Mouse (Mus musculus): Measurements from ENCODE around the gene Hps5. TPM values are rescaled to one million over a fixed set of nuclear protein-coding genes. Genes with fewer than 3 reads are reported as not detected.

Gene Hps5
- polyA plus RNA-seq, 1 experiment from 2014 or later: 23.5 TPM

- Histone ChIP-seq H3K27me3 (ENCODE audit: control insufficient read depth, insufficient read depth, low read depth, low read length) (peaks cover 5% of the 10 kb centered on the region; the same call in 1 of the 2 replicates), H3K27ac (ENCODE audit: low read length) (no peak overlapping the region), H3K4me1 (replicated peaks; ENCODE audit: control insufficient read depth, insufficient read depth, low read length) (peaks cover 20% of the 10 kb centered on the region), H3K36me3 (ENCODE audit: control insufficient read depth, insufficient read depth, low read length) (no peaks in the 10 kb centered on the region), H3K4me3 (ENCODE audit: low read length) (no peak overlapping the region), H3K9me3 (ENCODE audit: control insufficient read depth, low read length) (no peaks in the 10 kb centered on the region), H3K4me2 (ENCODE audit: low read depth, low read length) (no peak overlapping the region), H3K9ac (ENCODE audit: low read length) (no peak overlapping the region)
- no peak for ATAC-seq (ENCODE audit: low read depth)
- WGBS: 32% methylated on average over 6 of the region's 6 CpGs
Measured at GRCm38 (mm10) chr7:46714518-46714917, 81.3 kb downstream of the Hps5 start.

GRCm38 (mm10) chr7:46712250-46712649 is 83.6 kb downstream of the Hps5 start:
- no peak overlapping the region for H3K4me2 ChIP-seq (ENCODE audit: low read depth, low read length)
- no peak overlapping the region for H3K9ac ChIP-seq (ENCODE audit: low read length)
- no peaks in the 10 kb centered on the region for H3K9me3 ChIP-seq (ENCODE audit: control insufficient read depth, low read length)
- H3K27ac ChIP-seq (ENCODE audit: low read length): no peak overlapping the region
- 0 out of 2 replicates have a peak, but pooled peaks cover 2% of the 10 kb centered on the region for H3K36me3 ChIP-seq (ENCODE audit: control insufficient read depth, insufficient read depth, low read length)
- WGBS: 66% methylated on average over 6 of the region's 6 CpGs
- no peak for ATAC-seq (ENCODE audit: low read depth)
- H3K4me1 ChIP-seq (replicated peaks; ENCODE audit: control insufficient read depth, insufficient read depth, low read length): peaks cover 16% of the 10 kb centered on the region
- no peaks in the 10 kb centered on the region for H3K27me3 ChIP-seq (ENCODE audit: control insufficient read depth, insufficient read depth, low read depth, low read length)
- no peak overlapping the region for H3K4me3 ChIP-seq (ENCODE audit: low read length)

Other genes starting within 250 kb of the Hps5 start
- gene Sergef, start 156.3 kb downstream of the Hps5 start, polyA plus RNA-seq (2015; fragmentation: Nextera tagmentation; extraction: Ambion mirVana): 13.3 and 14.4 TPM in 2 replicates
- 0.18 and 0.57 TPM in 2 replicates for gene Tph1, start 123.5 kb downstream of the Hps5 start, polyA plus RNA-seq (2015; fragmentation: Nextera tagmentation; extraction: Ambion mirVana)
- gene Saal1, start 85.4 kb downstream of the Hps5 start, polyA plus RNA-seq (2015; fragmentation: Nextera tagmentation; extraction: Ambion mirVana): 29.4 and 29.8 TPM in 2 replicates
- 0.35 and 0.43 TPM in 2 replicates for gene Saa3, start 80.4 kb downstream of the Hps5 start, polyA plus RNA-seq (2015; fragmentation: Nextera tagmentation; extraction: Ambion mirVana)
- 0.16 TPM in 1 of 2 replicates, not detected in the other for gene Saa4, start 63.5 kb downstream of the Hps5 start, polyA plus RNA-seq (2015; fragmentation: Nextera tagmentation; extraction: Ambion mirVana)
- 0.55 TPM in 1 of 2 replicates, not detected in the other for gene Saa1, start 53.1 kb downstream of the Hps5 start, polyA plus RNA-seq (2015; fragmentation: Nextera tagmentation; extraction: Ambion mirVana)
- gene Saa2, start 44.3 kb downstream of the Hps5 start, polyA plus RNA-seq (2015; fragmentation: Nextera tagmentation; extraction: Ambion mirVana): not detected in 2 replicates
- gene Gtf2h1, start within 50 bp of the Hps5 start, polyA plus RNA-seq (2015; fragmentation: Nextera tagmentation; extraction: Ambion mirVana): 40.6 and 41.7 TPM in 2 replicates
- 1,668 and 1,763 TPM in 2 replicates for gene Ldha, start 45.4 kb upstream of the Hps5 start, polyA plus RNA-seq (2015; fragmentation: Nextera tagmentation; extraction: Ambion mirVana)
- gene Ldhc, start 65.1 kb upstream of the Hps5 start, polyA plus RNA-seq (2015; fragmentation: Nextera tagmentation; extraction: Ambion mirVana): 0.14 and 0.67 TPM in 2 replicates
- gene Tsg101, start 123.9 kb upstream of the Hps5 start, polyA plus RNA-seq (2015; fragmentation: Nextera tagmentation; extraction: Ambion mirVana): 153 and 165 TPM in 2 replicates
- gene Uevld, start 162.5 kb upstream of the Hps5 start, polyA plus RNA-seq (2015; fragmentation: Nextera tagmentation; extraction: Ambion mirVana): 15.0 and 16.6 TPM in 2 replicates
- not detected in 2 replicates for gene Gm9999, start 187.5 kb upstream of the Hps5 start, polyA plus RNA-seq (2015; fragmentation: Nextera tagmentation; extraction: Ambion mirVana)
- 23.9 and 24.0 TPM in 2 replicates for gene Spty2d1, start 212.3 kb upstream of the Hps5 start, polyA plus RNA-seq (2015; fragmentation: Nextera tagmentation; extraction: Ambion mirVana)

Data from lung, embryonic 16.5 days (tissue).